Mouse (Mus musculus) layer of hippocampus, postnatal 14 days (tissue): ENCODE measurements around the gene Camsap3. TPM values are rescaled to one million over a fixed set of nuclear protein-coding genes. Genes with fewer than 3 reads are reported as not detected.

Experiments used
- DNase-seq, 2 experiments: peaks; one replicate each; pipeline ENCODE4 v3.0.0; 2021 to 2022; ENCODE audit warnings: low spot score in 2 of 2, mixed read lengths in 1 of 2
- total RNA-seq, 2 experiments: library from RNA; stranded (reverse); gene quantifications; 2 replicates each; pipeline ENCODE4 v1.2.3; 2021

The Camsap3 gene
- total RNA-seq, 2 experiments from 2014 or later, result 45.8 to 49.8 TPM

DNA sequence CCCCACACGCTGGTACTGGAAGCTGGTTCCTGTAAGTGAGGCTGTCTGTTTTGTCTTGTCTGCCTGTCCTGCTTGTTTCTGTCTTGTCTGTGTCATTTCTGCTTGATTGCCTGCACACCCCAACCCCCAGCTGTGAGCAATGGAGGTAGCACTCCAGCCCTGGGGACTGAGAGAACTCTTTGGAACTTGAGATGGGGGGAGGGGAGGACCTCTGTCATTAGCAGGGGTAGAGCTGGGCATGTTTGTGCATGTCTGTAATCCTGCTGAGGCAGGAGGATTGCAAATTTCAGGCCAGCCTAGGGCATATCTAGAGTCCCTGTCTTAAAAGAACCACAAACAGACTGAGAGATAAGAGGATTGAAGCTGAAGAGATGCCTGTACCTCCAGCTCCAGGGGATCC is 12.1 kb downstream of the Camsap3 start:
- no peak for DNase-seq

GRCm38 (mm10) chr8:3600401-3600800 is 13.3 kb downstream of the Camsap3 start:
- DNase-seq, result no peak

DNA sequence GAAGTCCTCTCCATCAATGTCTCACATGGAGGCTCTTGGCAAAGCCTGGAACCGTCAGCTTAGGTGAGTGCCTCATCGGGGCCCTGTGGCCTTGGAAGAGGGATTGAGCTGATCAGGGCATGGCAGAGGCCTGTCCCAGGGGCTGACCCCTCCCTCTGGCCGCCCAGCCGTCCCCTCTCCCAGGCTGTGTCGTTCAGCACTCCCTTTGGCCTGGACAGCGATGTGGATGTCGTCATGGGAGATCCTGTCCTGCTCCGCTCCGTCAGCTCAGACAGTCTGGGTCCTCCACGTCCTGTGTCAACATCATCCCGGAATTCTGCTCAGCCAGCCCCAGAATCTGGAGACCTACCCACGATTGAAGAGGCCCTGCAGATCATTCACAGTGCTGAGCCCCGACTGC is 16.3 kb downstream of the Camsap3 start:
- DNase-seq, result no peak

- DNase-seq, result no peak
These were observed 19.5 kb downstream of the Camsap3 start for GRCm38 (mm10) chr8:3606593-3606992.

- no peak for DNase-seq
These were observed 20.7 kb downstream of the Camsap3 start for GRCm38 (mm10) chr8:3607822-3608221.

DNA sequence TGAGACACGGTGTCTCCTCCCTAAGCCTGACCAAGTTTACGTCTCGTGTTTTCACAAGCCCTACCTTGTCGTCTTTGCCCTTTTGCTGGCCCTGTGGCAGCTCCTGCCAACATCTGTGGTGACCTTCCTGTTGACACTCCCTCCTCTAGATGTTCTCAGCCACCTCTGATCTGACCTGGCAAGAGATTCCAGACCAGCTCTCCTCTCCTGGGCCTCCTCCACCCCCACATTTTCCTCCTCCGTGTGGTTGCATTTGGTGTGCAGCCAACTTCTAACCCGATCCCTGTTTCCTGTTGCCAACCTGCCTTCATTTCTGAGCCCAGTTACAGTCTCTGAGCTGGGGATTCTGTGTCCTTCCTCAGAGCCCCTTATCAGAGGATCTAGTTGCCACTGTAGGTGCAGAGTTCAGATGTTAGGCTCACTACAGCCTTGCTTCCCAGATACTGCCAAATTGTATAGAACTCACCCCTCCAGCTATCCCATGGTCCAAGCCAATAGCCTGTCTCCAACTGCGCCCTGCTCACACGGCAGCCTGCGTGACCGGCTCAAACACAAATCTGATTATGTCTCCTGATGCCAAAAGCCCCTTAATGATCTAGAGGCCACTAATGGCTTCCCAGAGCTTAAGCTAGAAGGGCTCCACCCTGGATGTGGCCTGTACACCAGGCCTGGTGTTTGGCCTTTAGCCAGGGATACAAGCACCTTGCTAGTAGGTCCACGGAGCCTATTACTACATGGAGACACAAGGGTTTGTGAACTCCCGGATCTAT is 22.1 kb downstream of the Camsap3 start:
- no peak for DNase-seq

DNA sequence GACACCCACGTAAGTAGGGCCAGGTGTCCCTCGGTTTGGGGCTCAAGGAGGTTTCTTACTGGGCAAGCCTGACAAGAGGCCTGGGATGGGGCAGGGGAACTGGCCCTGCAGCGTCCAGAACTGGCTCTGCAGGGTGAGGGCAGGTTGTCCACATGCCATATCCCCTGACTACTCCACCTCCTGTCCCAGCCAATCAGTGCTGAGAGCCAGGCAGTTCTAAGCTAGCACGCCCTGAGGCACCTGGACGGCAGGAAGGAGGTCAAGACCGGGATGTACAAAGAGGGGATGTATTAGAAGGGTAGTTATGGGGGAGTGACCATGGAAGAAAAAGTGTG is 22.7 kb downstream of the Camsap3 start:
- no peak for DNase-seq

GRCm38 (mm10) chr8:3621199-3621970 is 34.3 kb downstream of the Camsap3 start, which contains the start of the genes Xab2 and Pet100:
TSS of gene Xab2 (minus strand) at chr8:3621316.
TSS of gene Pet100 (plus strand) at chr8:3621548.
- peak; percentile 99 to 100 for DNase-seq

GRCm38 (mm10) chr8:3622119-3622518 is 35.0 kb downstream of the Camsap3 start:
- DNase-seq, result no peak

GRCm38 (mm10) chr8:3625445-3625844 is 38.4 kb downstream of the Camsap3 start, which contains the start of gene Pcp2:
TSS of gene Pcp2 (minus strand) at chr8:3625545.
- no peak for DNase-seq

DNA sequence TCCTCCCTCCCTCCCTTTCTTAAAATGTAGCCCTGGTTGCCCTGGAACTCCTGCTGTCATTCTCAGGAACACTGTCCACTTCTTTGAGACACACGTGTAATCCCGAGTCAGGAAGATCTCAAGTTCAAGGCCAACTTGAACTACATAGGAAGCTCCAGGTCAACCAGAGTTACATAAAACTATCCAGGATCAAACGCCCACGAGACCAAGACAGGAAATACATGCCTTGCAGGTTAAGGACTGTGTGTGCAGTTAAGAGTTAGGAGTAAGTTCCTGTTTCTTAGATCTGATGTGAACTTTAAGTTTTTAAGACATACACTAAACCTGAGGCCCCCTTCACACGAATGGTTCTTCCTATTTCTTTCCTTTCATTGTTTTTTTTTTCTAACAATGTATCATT is 39.9 kb downstream of the Camsap3 start:
- no peak for DNase-seq

- DNase-seq, result no peak
These were observed 40.9 kb downstream of the Camsap3 start for GRCm38 (mm10) chr8:3628014-3628413.

- DNase-seq, result peak in 1 of 2 experiments; percentile 66
These were observed 43.8 kb downstream of the Camsap3 start, which contains the start of gene Stxbp2 for GRCm38 (mm10) chr8:3630647-3631477. TSS of gene Stxbp2 (plus strand) at chr8:3630955.

DNA sequence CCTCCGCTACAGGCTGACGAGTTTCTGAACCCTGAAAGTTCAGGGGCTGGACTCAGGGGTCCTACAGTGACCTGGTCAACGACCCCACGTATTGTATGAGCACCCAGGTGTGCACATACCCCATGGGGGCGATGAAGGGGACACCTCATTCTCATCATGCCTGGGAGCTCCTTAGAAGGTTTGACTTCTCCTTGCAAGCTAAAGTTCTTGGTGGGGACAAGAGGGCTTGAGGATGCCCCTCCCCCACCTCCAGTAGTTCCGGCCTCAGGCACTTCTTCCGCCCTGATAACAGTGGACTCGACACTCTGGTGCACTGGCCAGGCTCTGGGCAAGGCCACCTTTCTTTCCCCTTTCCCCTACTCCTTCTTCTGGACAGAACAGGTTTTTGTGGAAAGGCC is 44.4 kb downstream of the Camsap3 start:
- no peak for DNase-seq

- no peak for DNase-seq
These were observed 58.7 kb downstream of the Camsap3 start for GRCm38 (mm10) chr8:3645804-3646203.

- DNase-seq, result no peak
These were observed 59.9 kb downstream of the Camsap3 start for GRCm38 (mm10) chr8:3646824-3647531.

- no peak for DNase-seq
These were observed 60.5 kb downstream of the Camsap3 start for GRCm38 (mm10) chr8:3647561-3647960.

DNA sequence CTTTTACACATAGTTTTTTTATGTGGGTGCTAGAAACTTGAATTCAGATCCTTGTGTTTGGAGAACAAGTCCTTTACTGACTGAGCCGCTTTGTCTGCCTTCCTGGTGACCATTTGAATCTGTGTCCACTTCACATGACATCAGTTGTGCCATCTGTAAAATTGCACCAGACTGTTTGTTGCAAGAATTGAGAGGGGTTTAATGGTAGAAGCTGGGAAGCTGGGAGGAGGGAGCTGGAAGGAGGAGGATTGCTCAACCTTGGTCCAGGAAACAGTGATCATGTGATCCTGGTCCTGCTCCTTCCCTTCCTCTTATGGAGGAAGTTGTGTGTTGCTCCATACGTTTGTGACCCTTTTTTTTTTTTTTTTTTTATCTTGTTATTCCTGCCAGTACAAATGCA is 61.2 kb downstream of the Camsap3 start:
- DNase-seq, result no peak

GRCm38 (mm10) chr8:3648990-3649389 is 61.9 kb downstream of the Camsap3 start:
- no peak for DNase-seq

DNA sequence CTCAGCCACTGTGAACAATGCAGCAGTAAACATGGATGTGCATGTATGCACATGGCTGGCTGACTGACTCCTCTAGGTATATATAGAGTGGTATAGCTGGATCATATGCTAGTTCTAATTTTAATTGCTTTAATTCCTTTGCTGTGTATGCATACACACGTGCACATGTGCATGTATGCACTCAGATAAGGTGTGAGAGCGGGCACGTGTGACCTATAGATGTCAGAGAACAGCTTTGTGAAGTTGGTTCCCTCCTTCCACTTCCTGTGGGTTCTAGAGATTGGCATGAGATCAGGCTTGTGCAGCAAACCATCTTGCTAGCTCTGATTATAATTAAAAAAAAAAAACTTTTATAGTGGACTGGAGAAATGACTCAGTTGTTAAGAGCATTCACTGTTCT is 65.8 kb downstream of the Camsap3 start:
- DNase-seq, result no peak
